Mouse (Mus musculus) lung, postnatal 0 days (tissue): Measurements from ENCODE around the gene Zfp644.

ENCODE experiments used
- CTCF ChIP-seq: IDR thresholded peaks from 2 replicates; pipeline ENCODE4 v1.5.1; 2016; ENCODE audit warnings: antibody characterized with exemption, mild to moderate bottlenecking
- EP300 ChIP-seq: IDR thresholded peaks from 2 replicates; pipeline ENCODE4 v1.6.1; 2016; ENCODE audit warnings: antibody characterized with exemption, mild to moderate bottlenecking, control low read depth

DNA sequence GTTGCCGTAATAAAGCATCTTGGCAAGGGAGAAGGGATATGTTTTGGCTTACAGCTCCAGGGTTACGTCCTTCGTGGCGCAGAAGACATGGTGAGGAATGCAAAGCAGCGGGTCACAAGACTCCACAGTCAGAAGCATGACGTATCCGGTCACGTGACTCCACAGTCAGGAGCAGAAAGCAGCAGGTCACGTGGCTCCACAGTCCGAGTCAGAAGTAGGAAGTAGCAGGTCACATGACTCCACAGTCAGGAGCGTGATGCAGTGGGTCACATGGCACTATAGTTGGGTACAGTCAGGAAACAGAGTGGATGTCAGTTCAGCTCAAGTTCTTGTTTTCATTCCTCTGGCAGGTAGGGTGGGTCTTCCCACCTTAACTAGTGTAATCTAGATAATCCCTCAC lies 107.4 kb downstream of the Zfp644 start:
- TF ChIP-seq CTCF (no peak), EP300 (no peak)
